Mouse (Mus musculus) G1E (cell line): ENCODE measurements at regions not wholly inside any gene's neighbourhood (a gene's known extent, or its start where the extent isn't known, plus 50 kb on each side); places are given as distances from the start of the nearest gene placed in this dataset.

Source experiments
- ATAC-seq: 2 replicates; pipeline ENCODE4 v1.8.0; 2016; ENCODE audit warnings: mild to moderate bottlenecking; ENCODE audit not compliant: insufficient number of reproducible peaks, poor library complexity, low FRiP score, severe bottlenecking; ENCODE audit errors: extremely low read depth
- DNase-seq: peaks from one replicate; pipeline ENCODE4 v3.0.0; 2012; ENCODE audit warnings: low spot score
- H3K27me3 ChIP-seq: 2 replicates; pipeline ENCODE4 v1.6.1; 2012; ENCODE audit warnings: mild to moderate bottlenecking, low read length, inconsistent platforms; ENCODE audit not compliant: insufficient read depth
- H3K36me3 ChIP-seq: replicated peaks from 2 replicates; pipeline ENCODE3; 2012; ENCODE audit warnings: mild to moderate bottlenecking, inconsistent platforms
- H3K4me1 ChIP-seq: 2 replicates; pipeline ENCODE4 v1.6.1; 2012; ENCODE audit warnings: low read depth, low read length, inconsistent platforms, mixed read lengths; ENCODE audit not compliant: insufficient read depth
- H3K4me3 ChIP-seq: 2 replicates; pipeline ENCODE4 v1.5.1; 2012; ENCODE audit warnings: low read depth, mild to moderate bottlenecking, inconsistent platforms, low read length, moderate library complexity, mixed read lengths
- H3K9me3 ChIP-seq: replicated peaks from 2 replicates; pipeline ENCODE4 v1.6.1; 2012; ENCODE audit warnings: inconsistent platforms
- CTCF ChIP-seq: IDR thresholded peaks from 2 replicates; pipeline ENCODE4 v1.5.1; 2012; ENCODE audit warnings: low read depth, low read length, inconsistent platforms, mixed read lengths
- GATA1 ChIP-seq: IDR thresholded peaks from 2 replicates; pipeline ENCODE4 v1.6.1; 2012; ENCODE audit warnings: borderline replicate concordance, low read length, inconsistent platforms, mixed read lengths
- GATA2 ChIP-seq: IDR thresholded peaks from 2 replicates; pipeline ENCODE4 v1.6.1; 2012; ENCODE audit warnings: low read depth, low read length, inconsistent platforms, borderline replicate concordance
- POLR2AphosphoS5 ChIP-seq: IDR thresholded peaks from 2 replicates; pipeline ENCODE4 v1.6.1; 2012; ENCODE audit warnings: low read depth, low read length, inconsistent platforms; ENCODE audit not compliant: insufficient replicate concordance
- TAL1 ChIP-seq: conservative IDR thresholded peaks from 2 replicates; pipeline ENCODE4 v1.6.1; 2012; ENCODE audit warnings: low read depth, low read length, inconsistent platforms, mixed read lengths

DNA sequence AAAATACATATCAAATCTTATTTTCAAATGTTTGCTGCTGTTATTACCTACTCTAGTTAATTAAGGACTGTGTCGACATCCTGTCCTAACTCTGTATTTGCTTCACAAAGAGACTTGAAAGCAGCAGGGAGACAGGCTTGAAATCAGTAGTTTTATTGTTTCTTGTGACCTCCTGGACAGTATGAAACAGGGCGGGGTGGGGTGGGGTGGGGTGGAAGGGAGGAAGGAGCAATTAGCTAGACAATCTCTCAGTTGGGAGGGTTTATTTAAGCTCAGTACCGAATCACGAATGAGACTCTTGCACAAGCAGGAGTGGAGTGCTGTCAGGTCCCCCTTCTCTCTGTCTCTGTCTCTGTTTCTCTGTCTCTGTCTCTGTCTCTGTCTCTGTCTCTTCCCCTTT lies 421.2 kb downstream of the Btg1 start:
- Histone ChIP-seq H3K4me3 (no peak overlapping the region), H3K4me1 (no peaks in the 10 kb centered on the region), H3K27me3 (no peaks in the 10 kb centered on the region), H3K36me3 (no peaks in the 10 kb centered on the region), H3K9me3 (peaks cover 20% of the 10 kb centered on the region)
- DNase-seq (no peak), ATAC-seq (no peak)
- TF ChIP-seq TAL1, result no peak
- TF ChIP-seq CTCF, result no peak
- TF ChIP-seq GATA1, result no peak
- TF ChIP-seq GATA2, result no peak
- TF ChIP-seq POLR2AphosphoS5, result no peak

DNA sequence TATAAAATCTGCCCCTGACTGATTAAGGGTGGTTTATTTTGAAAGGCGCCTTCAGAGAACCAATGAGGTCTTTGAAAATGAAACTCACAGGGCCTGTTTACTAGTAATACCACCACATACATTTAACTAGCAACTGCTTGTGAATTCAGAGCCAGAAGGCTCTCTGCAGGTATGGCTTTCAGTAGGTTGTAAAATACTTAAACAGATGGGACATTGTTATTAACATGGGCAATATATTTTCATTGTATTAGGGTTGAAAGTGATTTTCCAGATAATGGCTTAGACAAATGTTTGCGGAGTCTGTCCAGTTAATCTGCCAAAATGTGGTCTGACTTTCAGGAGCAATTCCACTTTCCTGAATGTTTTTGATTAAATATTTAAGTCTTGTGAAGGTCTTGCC lies 430.8 kb downstream of the Btg1 start:
- Histone ChIP-seq H3K4me1 (no peaks in the 10 kb centered on the region), H3K4me3 (no peak overlapping the region), H3K9me3 (no peaks in the 10 kb centered on the region), H3K27me3 (no peaks in the 10 kb centered on the region), H3K36me3 (no peaks in the 10 kb centered on the region)
- no peak for TF ChIP-seq GATA2
- no peak for TF ChIP-seq POLR2AphosphoS5
- no peak for TF ChIP-seq TAL1
- ATAC-seq (no peak), DNase-seq (no peak)

DNA sequence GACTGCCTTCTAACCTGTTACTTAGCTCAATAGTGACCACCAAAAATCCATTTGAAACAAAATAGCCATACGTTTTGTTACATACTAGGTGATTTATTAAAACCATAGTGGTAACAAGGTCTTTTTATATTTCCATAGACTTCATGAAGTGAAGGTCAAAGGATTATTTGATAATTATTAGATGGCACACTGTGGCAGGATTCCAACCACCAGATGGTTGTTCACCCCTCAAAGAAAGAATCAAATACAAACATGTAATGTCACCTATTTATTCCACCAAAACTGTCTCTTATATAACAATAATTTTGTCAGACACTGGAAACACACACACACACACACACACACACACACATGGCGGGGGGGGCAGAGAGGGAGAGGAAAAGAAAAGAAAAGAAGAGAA lies 431.2 kb downstream of the Btg1 start:
- Histone ChIP-seq H3K27me3 (no peaks in the 10 kb centered on the region), H3K4me3 (no peak overlapping the region), H3K4me1 (no peaks in the 10 kb centered on the region), H3K36me3 (no peaks in the 10 kb centered on the region), H3K9me3 (peaks cover under 1% of the 10 kb centered on the region)
- DNase-seq (no peak), ATAC-seq (no peak)
- TF ChIP-seq POLR2AphosphoS5, result no peak
- no peak for TF ChIP-seq CTCF
- no peak for TF ChIP-seq GATA1
- TF ChIP-seq GATA2, result no peak

DNA sequence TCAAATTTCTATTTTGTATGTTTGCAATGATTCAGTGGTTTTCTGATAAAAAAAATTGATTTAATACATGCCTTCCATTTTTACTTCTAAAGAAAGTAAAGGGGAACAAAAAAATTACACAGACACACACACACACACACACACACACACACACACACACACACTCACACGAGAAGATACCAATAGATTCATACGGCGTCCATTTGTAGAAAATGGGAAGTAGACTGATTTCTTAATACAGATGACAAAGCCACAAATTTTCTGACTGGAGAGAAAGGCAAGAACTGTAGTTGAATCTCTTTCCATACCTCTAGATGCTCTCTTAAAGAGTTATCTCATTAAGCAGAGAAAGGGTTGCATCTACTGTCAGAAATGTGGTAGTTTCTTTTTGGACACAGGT lies 424.9 kb upstream of the Dcn start:
- Histone ChIP-seq H3K9me3 (peaks cover 8% of the 10 kb centered on the region), H3K4me1 (no peaks in the 10 kb centered on the region), H3K36me3 (no peaks in the 10 kb centered on the region), H3K4me3 (no peak overlapping the region), H3K27me3 (no peaks in the 10 kb centered on the region)
- no peak for TF ChIP-seq GATA1
- TF ChIP-seq TAL1, result no peak
- TF ChIP-seq POLR2AphosphoS5, result no peak
- no peak for TF ChIP-seq CTCF
- TF ChIP-seq GATA2, result no peak
- ATAC-seq, result no peak
- no peak for DNase-seq

DNA sequence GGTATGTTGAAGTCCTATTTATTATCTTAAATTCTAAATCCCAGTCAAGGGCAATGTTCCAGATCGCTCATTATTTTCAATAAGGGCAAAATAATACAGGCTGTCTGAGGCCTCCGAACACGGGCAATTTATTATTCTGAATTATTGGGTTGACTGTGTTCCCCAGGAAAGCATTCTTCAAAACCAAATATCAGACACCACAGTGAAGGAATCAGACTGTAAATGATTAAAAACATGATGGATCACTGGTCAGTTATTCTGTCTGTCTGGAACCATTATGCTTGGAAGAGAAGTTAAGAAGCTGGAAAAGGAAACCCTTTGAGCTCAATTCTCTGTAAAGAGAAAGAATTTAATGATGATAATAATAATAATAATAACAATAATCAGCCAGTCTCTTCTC lies 417.4 kb upstream of the Dcn start:
- Histone ChIP-seq H3K4me3 (no peak overlapping the region), H3K36me3 (no peaks in the 10 kb centered on the region), H3K4me1 (no peaks in the 10 kb centered on the region), H3K9me3 (peaks cover 7% of the 10 kb centered on the region), H3K27me3 (no peaks in the 10 kb centered on the region)
- DNase-seq (no peak), ATAC-seq (no peak)
- TF ChIP-seq TAL1 (no peak), CTCF (no peak), POLR2AphosphoS5 (no peak), GATA1 (no peak), GATA2 (no peak)

GRCm38 (mm10) chr10:97064546-97064945 lies 414.9 kb upstream of the Dcn start:
- Histone ChIP-seq H3K27me3 (no peaks in the 10 kb centered on the region), H3K36me3 (no peaks in the 10 kb centered on the region), H3K4me1 (no peaks in the 10 kb centered on the region), H3K4me3 (no peak overlapping the region), H3K9me3 (peaks cover 7% of the 10 kb centered on the region)
- no peak for TF ChIP-seq TAL1
- no peak for TF ChIP-seq POLR2AphosphoS5
- TF ChIP-seq GATA2, result no peak
- no peak for TF ChIP-seq CTCF
- no peak for TF ChIP-seq GATA1
- ATAC-seq (no peak), DNase-seq (no peak)

DNA sequence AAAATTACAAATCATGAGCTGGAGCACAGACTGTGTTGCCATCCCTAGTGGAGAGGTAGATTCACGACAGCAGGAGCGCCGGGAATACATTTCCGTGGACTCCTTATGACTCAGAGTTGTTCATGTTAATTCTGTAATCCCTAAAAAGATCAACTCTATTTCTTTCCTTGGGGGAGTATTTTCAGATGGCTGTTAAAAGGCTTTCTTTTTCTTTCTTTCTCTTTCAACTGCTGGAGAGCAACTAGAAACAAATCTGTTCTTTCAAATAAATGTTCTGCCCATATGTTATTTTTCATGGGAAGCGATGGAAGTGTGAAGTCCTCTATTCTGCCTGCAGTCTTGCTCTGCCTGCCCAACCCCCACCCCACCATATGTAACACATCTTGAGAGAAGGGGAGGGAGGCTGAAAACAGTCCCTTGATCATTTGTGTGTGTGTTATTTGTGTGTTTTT lies 401.4 kb upstream of the Dcn start:
- no peak for TF ChIP-seq GATA2
- TF ChIP-seq POLR2AphosphoS5, result no peak
- TF ChIP-seq CTCF, result no peak
- TF ChIP-seq TAL1, result no peak
- no peak for TF ChIP-seq GATA1
- ATAC-seq, result no peak

More for the DNA sequence above, 401.4 kb upstream of the Dcn start:
- H3K36me3 ChIP-seq, result no peaks in the 10 kb centered on the region
- no peaks in the 10 kb centered on the region for H3K27me3 ChIP-seq
- no peaks in the 10 kb centered on the region for H3K4me1 ChIP-seq
- no peak for DNase-seq
- H3K9me3 ChIP-seq, result peaks cover 6% of the 10 kb centered on the region
- H3K4me3 ChIP-seq, result no peak overlapping the region
